Mouse (Mus musculus) embryonic fibroblast, embryonic 13.5 days (primary cell): ENCODE measurements around the gene BC037034. TPM values are rescaled to one million over a fixed set of nuclear protein-coding genes. Genes with fewer than 3 reads are reported as not detected.

ENCODE experiments used
- H3K27ac ChIP-seq: 2 replicates; pipeline ENCODE4 v1.5.1; 2012; ENCODE audit warnings: low read length, control low read depth, inconsistent platforms; ENCODE audit not compliant: insufficient read depth
- H3K4me1 ChIP-seq: 2 replicates; pipeline ENCODE4 v1.6.1; 2011; ENCODE audit warnings: low read length; ENCODE audit not compliant: control insufficient read depth, insufficient read depth
- H3K4me3 ChIP-seq: 2 replicates; pipeline ENCODE4 v1.5.1; 2011; ENCODE audit warnings: mild to moderate bottlenecking, control low read depth, low read length; ENCODE audit not compliant: insufficient read depth
- CTCF ChIP-seq: IDR thresholded peaks from 2 replicates; pipeline ENCODE4 v1.5.1; 2011; ENCODE audit warnings: mild to moderate bottlenecking, control low read depth, low read length, moderate library complexity, borderline replicate concordance; ENCODE audit not compliant: insufficient read depth
- POLR2A ChIP-seq: IDR thresholded peaks from 2 replicates; pipeline ENCODE4 v1.6.1; 2011; ENCODE audit warnings: low read depth, mild to moderate bottlenecking, control low read depth, low read length, moderate library complexity
- polyA plus RNA-seq: library from polyadenylated mRNA; stranded (reverse); fragments of >200 nt; gene quantifications from 2 replicates; pipeline ENCODE4 v1.2.4, GENCODE M21; 2011; ENCODE audit warnings: low read depth; ENCODE audit not compliant: missing spikeins, insufficient read length

The BC037034 gene
- polyA plus RNA-seq, 1 experiment: 18.2 TPM

DNA sequence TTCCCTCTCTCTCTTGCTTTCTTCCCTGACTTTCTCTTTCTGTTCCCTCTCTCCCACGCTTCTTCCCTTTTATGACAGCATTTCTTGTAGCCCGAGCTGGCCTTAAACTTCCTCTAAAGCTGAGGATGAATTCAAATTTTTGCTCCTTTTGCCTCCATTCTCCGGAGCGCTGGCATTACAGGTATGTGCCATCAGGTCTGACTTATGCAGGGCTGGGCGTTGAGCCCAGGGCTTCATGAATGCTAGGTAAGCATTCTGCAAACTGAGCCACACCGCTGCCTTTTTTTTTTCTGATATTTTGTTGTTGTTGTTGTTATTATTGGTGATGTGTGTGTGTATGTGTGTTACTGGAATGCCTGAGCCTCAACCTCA lies 360 bp upstream of the BC037034 start:
- peak overlapping the region; percentile 64 for H3K4me3 ChIP-seq
- TF ChIP-seq POLR2A: no peak
- no peak for TF ChIP-seq CTCF
- 0 out of 2 replicates have a peak overlapping the region, but pooled peaks have one; percentile 14 for H3K27ac ChIP-seq
- H3K4me1 ChIP-seq: peaks cover 3% of the 10 kb centered on the region

DNA sequence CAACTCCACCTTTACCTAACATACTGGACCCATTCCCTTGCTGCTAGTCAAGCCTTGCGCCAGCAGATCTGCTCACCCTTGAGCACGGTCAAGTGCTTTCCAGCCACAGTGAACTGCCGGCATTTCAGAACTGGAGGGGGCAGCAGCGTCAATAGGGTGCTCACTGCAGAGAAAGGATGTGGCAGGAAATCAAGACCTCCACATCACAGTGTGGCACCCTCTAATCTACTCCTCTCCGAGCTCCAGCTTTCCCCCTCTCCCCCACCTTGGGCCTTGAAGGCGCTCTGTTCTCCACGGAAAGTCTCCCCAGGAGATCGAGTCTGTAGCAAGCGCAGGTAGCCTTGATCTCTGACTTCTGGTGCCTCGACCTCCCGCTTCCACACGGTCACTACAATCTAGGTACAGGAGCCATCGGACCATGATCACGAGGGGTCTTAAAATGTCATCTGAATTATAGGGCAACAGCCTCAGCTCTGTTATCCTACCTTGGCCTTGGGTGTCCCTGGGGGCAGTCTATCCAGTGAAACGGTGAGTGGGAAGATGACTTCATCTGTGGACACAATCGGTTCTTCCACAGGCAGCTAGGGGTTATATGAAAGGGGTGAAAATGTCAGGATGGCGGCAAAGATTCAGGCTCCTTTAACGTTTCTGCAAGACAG lies 1.1 kb downstream of the BC037034 start:
- H3K4me3 ChIP-seq: peak overlapping the region; percentile 64
- H3K4me1 ChIP-seq: peaks cover 3% of the 10 kb centered on the region
- H3K27ac ChIP-seq: no peak overlapping the region
- TF ChIP-seq CTCF: no peak
- peak; percentile 13; the same call in 1 of the 2 replicates for TF ChIP-seq POLR2A

DNA sequence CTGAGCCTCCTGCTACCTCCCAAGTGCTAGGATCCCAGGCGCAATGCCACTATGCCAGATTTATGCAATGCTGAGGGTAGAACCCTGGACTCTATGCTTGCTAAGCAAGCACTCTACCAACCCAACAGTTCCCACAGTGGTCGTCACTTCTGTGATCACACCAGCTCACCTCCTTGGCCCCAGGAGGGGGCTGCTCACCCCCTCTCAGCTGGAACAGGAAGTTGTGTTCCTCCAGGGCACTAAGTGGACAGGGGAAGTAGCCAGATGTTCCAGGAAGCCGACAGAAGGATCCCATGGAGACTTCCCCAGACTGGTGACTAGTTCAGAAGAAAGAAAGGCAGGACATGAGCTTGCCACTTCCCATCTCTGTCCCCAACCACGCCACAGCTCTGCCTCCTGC lies 1.8 kb downstream of the BC037034 start:
- H3K4me1 ChIP-seq: peaks cover 3% of the 10 kb centered on the region
- H3K27ac ChIP-seq: no peak overlapping the region
- H3K4me3 ChIP-seq: no peak overlapping the region
- TF ChIP-seq POLR2A (no peak), CTCF (no peak)

DNA sequence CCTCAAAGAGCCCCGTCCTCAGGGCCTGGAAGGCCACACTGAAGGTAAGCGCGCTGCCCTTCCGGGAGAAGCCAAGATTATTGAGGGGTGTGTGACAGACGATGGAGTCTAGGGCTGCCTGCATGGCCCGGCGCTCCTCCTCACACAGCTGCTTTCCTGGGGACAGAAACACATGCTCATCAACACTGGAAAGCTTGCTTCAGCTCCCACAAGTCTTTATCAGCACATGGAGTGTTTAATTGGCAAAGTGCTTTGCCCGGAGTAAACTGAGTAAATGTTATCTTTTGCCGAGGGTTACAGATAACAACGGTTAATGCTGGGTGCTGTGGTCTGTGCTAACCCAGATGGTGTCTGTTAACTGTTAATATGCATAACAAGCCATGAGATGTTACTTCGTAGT lies 3.0 kb downstream of the BC037034 start:
- peaks cover 5% of the 10 kb centered on the region for H3K4me1 ChIP-seq
- TF ChIP-seq CTCF (no peak), POLR2A (no peak)

DNA sequence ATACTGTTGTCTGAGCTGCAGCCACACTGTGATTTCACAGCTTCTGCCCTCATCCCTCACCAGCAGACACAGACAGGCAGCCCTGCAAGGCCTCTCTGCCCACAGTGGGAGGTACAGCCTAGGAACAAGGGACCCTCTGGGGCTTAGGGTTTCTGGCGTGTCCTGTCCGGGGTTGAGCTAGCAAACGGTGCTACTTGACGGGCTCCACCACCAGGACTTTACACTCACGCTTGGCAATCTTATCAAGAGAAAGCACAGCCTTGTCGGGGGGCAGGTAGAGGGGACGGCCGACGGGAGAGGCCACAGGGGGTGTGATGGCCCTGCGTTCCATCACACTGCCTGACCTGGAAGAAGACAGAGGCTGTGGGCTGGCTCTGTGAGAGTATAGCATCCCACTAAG lies 3.8 kb downstream of the BC037034 start:
- no peak overlapping the region for H3K4me3 ChIP-seq
- peaks cover 5% of the 10 kb centered on the region for H3K4me1 ChIP-seq
- TF ChIP-seq CTCF (no peak), POLR2A (no peak)
- H3K27ac ChIP-seq: no peak overlapping the region

More for the DNA sequence above, 3.0 kb downstream of the BC037034 start:
- no peak overlapping the region for H3K27ac ChIP-seq
- H3K4me3 ChIP-seq: no peak overlapping the region

DNA sequence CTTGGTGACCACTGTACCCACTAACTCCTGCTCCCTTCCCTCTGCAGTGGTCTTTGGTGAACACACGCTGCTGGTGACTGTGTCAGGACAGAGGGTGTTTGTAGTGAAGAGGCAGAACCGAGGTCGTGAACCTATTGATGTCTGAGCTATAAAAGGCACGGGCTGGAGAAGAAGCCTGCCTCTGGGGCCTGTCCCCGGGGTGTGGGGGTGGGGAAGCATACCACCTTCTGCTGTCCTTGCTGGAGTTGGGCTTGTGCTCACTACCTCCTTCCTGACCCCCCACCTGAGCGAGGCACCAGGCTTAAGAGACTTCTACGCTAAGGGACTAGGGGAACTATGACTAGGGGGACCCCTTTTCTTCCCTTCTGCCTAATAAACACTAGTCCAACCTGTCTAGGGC lies 4.8 kb downstream of the BC037034 start:
- H3K4me3 ChIP-seq: no peak overlapping the region
- peaks cover 5% of the 10 kb centered on the region for H3K4me1 ChIP-seq
- TF ChIP-seq CTCF: no peak
- no peak for TF ChIP-seq POLR2A
- no peak overlapping the region for H3K27ac ChIP-seq

DNA sequence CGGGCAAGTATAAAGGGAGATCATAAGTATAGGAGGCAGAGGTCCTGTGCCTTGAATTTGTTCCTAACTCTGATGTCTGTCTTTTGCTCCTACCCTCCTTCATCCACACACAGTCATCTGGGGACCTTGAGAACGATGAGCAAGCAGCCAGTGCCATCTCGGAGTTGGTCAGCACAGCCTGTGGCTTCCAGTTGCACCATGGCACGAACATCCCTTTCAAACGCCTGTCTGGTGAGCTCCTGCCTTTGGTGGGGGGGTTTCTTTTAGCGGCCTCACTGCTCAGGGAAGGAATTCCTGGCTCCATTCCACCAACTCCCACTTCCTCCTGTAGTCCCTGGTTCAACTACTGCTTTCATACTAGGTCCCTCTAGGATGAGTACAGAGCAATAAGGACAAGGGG lies 5.3 kb downstream of the BC037034 start:
- Histone ChIP-seq H3K27ac (no peak overlapping the region), H3K4me3 (no peak overlapping the region), H3K4me1 (peaks cover 5% of the 10 kb centered on the region)
- TF ChIP-seq POLR2A (no peak), CTCF (no peak)

DNA sequence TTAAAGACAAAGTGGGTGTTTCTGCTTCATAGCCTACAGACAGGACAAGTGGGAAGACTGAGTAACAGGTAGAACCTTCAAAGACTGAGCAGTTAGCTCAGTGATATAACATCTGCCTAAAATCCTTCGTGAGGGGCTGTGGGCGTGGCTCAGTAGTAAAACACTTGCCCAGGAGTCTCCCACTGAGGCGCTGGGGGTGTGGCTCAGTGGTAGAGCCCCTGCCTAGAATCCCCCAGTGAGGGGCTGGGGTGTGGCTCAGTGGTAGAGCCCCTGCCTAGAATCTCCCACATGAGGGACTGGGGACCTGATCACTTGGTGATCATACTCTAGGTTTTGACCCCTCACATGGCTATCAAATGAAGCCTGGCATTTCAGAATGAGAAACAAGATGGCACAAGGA lies 5.8 kb downstream of the BC037034 start:
- peaks cover 5% of the 10 kb centered on the region for H3K4me1 ChIP-seq
- no peak overlapping the region for H3K27ac ChIP-seq
- no peak overlapping the region for H3K4me3 ChIP-seq
- no peak for TF ChIP-seq CTCF
- TF ChIP-seq POLR2A: no peak

DNA sequence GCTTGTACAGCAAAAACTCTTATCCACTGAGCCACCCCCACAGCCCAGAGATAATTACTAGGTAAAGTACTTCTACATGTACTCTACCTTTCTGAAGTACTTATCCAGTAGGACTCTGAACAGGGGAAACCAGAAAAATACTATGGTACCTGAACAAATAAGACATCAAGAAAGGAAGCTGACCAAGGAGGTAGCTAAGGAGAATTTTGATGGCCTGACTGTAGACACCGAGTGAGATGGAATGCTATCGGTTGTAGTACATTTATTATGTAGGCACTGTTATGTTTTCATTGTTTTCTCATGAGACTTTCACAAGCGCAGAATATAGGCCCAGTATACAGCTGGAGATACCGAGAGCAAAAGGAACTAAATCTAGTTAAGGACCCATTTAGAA lies 6.3 kb downstream of the BC037034 start:
- TF ChIP-seq POLR2A: no peak
- no peak for TF ChIP-seq CTCF
- no peak overlapping the region for H3K27ac ChIP-seq
- H3K4me1 ChIP-seq: peaks cover 2% of the 10 kb centered on the region; the same call in 1 of the 2 replicates
- H3K4me3 ChIP-seq: no peak overlapping the region

DNA sequence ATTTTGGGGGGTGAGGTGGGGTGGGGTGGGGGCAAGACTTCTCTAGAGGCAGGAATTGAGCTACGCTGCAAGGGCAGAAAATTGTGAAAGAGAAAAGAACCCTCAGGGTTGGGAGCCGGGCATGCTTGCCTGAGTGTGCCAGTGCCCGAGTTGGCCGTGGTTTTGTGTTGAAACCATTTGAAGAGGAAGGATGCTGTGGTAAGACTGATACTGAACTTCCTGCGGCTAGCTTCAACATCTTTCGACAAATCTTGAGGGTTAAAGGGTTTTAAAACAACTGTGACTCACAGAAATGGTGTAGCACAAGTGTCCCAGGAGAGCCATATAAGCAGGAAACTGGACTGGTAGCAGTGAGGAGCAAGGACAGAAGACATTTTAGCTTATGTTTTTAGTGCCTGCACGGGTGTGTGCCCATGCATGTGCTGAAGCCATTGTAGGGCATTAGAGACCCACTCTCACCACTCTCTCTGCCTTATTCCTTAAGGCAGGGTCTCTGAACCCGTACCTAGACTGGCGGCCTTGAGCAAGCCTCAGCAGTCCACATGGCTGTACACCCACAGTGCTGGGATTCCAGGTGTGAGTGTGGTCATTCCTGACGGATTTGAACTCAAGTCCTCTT lies 6.8 kb downstream of the BC037034 start:
- no peak overlapping the region for H3K4me3 ChIP-seq
- peaks cover 2% of the 10 kb centered on the region; the same call in 1 of the 2 replicates for H3K4me1 ChIP-seq
- H3K27ac ChIP-seq: no peak overlapping the region
- TF ChIP-seq POLR2A (no peak), CTCF (no peak)

DNA sequence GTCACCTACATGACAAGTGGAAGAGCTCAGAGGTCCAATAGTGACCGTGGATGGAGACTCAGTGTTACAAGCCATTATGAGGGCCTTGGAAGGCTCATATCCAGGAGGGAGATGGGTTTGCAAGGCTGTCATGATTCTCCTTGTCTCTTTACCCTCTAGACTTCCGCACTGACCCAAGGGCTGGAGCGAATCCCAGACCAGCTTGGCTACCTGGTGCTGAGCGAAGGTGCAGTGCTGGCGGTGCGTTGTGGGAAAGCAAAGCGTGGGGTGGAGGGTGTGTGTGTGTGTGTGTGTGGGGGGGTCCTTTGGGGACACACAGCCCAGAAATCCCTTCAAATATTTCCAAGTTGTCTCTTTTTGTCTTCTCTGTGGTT lies 7.8 kb downstream of the BC037034 start:
- peak overlapping the region; percentile 71 for H3K4me3 ChIP-seq
- no peak overlapping the region for H3K27ac ChIP-seq
- H3K4me1 ChIP-seq: peaks cover 2% of the 10 kb centered on the region; the same call in 1 of the 2 replicates
- TF ChIP-seq POLR2A (no peak), CTCF (no peak)
